Mouse (Mus musculus) testis, adult 2 months (tissue): ENCODE data around the gene Atxn1. TPM values are rescaled to one million over a fixed set of nuclear protein-coding genes. Genes with fewer than 3 reads are reported as not detected.

Source experiments
- H3K27ac ChIP-seq: fragments of 200-500 bp; 2 replicates; pipeline ENCODE4 v1.5.1; 2012; ENCODE audit warnings: low read depth, low read length; ENCODE audit not compliant: control insufficient read depth, insufficient read depth
- H3K27me3 ChIP-seq: fragments of 200-500 bp; 2 replicates; pipeline ENCODE4 v1.6.1; 2012; ENCODE audit warnings: mild to moderate bottlenecking, low read length, moderate library complexity; ENCODE audit not compliant: control insufficient read depth, insufficient read depth
- H3K36me3 ChIP-seq: fragments of 200-500 bp; 2 replicates; pipeline ENCODE4 v1.6.1; 2012; ENCODE audit warnings: mild to moderate bottlenecking, low read length; ENCODE audit not compliant: control insufficient read depth, insufficient read depth
- H3K4me1 ChIP-seq: fragments of 200-500 bp; 2 replicates; pipeline ENCODE4 v1.6.1; 2012; ENCODE audit warnings: low read length; ENCODE audit not compliant: control insufficient read depth, insufficient read depth
- H3K4me3 ChIP-seq: fragments of 200-500 bp; 2 replicates; pipeline ENCODE4 v1.5.1; 2012; ENCODE audit warnings: low read depth, mild to moderate bottlenecking, low read length, moderate library complexity, mixed read lengths; ENCODE audit not compliant: control insufficient read depth
- CTCF ChIP-seq: fragments of 200-500 bp; IDR thresholded peaks from 2 replicates; pipeline ENCODE4 v1.5.1; 2012; ENCODE audit warnings: low read depth, mild to moderate bottlenecking, inconsistent platforms, low read length, moderate library complexity; ENCODE audit not compliant: control insufficient read depth, insufficient read depth, insufficient replicate concordance
- POLR2A ChIP-seq: fragments of 200-500 bp; IDR thresholded peaks from 2 replicates; pipeline ENCODE4 v1.6.1; 2012; ENCODE audit warnings: low read depth, mild to moderate bottlenecking, inconsistent platforms, low read length, moderate library complexity; ENCODE audit not compliant: control insufficient read depth
- polyA plus RNA-seq: library from polyadenylated mRNA; depleted of rRNA; stranded (reverse); fragments of >200 nt; gene quantifications from 2 replicates; pipeline ENCODE4 v1.2.3, GENCODE M21; 2012

Atxn1 gene
- polyA plus RNA-seq, 1 experiment: 3.2 TPM

DNA sequence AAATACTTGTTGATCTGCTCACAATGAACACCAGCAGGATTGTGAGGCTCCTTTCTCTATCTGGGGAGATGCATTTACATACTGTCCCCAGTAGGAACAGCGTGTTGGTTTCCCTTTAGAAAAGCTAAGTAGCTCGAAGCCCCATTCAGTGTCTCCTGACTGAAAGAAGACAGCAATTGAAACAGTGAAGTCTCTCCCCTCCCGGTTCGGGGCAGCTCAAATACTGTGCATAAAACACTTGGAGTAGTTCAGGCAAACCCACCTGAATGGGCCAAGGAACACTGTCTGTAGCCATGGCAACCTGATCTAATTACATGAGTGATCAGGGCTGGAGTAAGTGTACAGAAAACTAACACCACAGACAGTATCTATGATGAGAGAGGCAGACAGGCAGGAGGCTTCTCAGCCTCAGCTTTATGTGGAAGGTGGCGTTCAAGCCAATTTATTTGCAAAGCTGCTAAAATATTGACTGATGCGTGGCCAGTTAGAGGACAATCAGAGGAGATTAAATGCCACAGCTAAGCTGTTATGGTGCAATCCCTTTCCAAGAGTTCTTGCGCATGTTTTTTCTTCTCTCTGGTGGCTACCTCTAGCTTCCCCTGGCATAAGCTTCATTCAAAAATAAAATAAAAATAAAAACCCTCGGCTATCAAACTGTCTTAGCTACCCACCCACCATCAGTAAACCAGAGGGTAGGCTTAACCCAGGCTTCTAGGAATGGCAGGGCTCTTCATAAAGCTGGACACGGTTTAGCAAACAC lies 2.8 kb downstream of the Atxn1 start:
- Histone ChIP-seq H3K4me1 (peaks cover 10% of the 10 kb centered on the region), H3K27me3 (no peaks in the 10 kb centered on the region; the same call in 1 of the 2 replicates), H3K27ac (no peak overlapping the region), H3K36me3 (no peaks in the 10 kb centered on the region), H3K4me3 (no peak overlapping the region)
- no peak for TF ChIP-seq CTCF
- no peak for TF ChIP-seq POLR2A

DNA sequence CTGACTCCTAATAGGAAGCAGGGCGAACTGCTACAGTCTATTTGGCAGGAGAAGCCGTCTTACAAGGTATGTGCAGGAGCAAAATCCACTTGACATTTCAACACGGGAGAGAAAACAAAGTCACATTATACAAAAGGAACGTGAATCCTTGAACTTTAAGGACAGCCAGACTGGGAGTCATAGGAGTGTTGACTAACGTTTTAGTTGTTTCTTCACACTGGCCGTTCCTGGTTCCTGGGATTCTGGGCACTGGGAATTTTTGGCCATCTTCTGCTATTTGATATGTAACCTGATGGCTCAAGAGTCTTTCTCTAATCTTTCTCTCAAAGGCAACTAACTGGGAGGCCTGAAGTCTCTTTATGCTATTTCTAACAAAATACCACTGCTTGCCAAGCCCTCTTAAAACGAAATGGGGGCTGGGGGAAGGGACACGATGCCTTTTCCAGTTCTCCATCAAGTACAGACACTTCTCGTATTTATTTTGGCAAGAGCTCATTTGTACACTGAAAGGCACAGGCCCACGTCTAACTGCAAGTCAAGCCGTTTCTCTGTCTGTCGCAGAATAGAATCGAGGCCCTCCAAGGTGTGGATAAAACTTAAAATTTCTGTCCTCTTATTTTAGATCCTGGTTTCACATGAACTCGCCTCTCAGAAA lies 4.4 kb downstream of the Atxn1 start:
- Histone ChIP-seq H3K4me1 (peaks cover 4% of the 10 kb centered on the region), H3K36me3 (no peaks in the 10 kb centered on the region), H3K4me3 (no peak overlapping the region), H3K27ac (no peak overlapping the region; the same call in 1 of the 2 replicates), H3K27me3 (no peaks in the 10 kb centered on the region)
- no peak for TF ChIP-seq POLR2A

DNA sequence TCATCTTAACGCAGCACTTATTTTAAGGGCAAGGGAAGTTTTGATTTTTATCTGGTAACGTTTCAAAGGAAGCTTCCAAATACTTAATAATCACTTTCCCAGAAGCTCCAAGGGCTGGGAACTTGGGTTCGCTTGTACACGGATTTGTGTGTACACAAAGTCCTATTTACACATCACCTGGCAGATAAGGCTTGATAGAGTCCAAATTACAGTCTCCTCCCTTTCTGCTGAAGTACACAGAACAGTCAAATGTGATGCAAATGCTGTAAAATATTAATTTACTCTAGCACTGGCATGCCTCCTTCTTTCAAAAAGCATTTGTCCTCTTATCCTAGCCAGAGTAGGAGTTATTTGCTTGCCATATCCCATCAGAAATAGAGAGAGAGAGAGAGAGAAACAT lies 6.5 kb downstream of the Atxn1 start:
- no peaks in the 10 kb centered on the region for H3K4me1 ChIP-seq
- TF ChIP-seq CTCF (no peak), POLR2A (no peak)
- H3K27ac ChIP-seq: no peak overlapping the region
- no peak overlapping the region for H3K4me3 ChIP-seq
- H3K27me3 ChIP-seq: no peaks in the 10 kb centered on the region
- H3K36me3 ChIP-seq: no peaks in the 10 kb centered on the region

DNA sequence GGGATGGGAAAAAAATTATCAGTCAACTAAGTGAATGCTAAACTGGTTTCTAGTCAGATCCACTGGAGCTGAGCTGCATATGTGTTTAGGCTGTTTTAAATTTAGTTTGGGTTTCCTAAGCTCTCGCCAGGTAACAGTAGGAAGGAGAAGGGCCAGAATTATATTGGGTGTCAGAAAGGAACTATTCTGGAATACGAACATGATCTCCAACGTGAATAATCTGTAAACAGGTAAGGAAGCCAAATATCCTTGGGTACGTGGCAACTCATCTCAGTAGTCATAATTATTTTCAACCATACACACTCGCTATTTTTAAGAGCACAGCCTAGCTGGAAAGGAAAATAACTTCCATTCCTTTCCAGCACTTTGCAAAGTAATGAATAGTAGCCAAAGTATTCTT lies 7.2 kb downstream of the Atxn1 start:
- no peak overlapping the region for H3K27ac ChIP-seq
- no peak overlapping the region for H3K4me3 ChIP-seq
- no peak for TF ChIP-seq CTCF
- TF ChIP-seq POLR2A: no peak
- H3K27me3 ChIP-seq: no peaks in the 10 kb centered on the region
- H3K36me3 ChIP-seq: no peaks in the 10 kb centered on the region
- H3K4me1 ChIP-seq: no peaks in the 10 kb centered on the region

DNA sequence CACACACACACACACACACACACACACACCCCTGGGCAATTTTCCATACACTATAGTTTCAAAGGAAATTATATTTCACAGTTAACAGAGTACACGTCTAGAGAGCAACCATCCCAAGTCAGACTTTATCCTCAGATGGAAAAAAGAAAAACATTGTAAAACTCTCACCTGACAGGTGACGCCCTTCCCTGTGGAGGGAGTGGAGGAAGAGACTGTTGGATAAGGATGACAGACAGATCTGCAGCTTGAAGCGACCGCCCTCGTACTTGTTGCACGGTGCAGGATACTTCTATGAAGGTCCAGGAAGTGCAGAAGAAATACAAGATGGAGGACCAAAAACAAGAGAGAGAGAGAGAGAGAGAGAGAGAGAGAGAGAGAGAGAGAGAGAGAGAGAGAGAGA lies 8.5 kb downstream of the Atxn1 start:
- Histone ChIP-seq H3K27me3 (no peaks in the 10 kb centered on the region), H3K4me3 (no peak overlapping the region), H3K36me3 (no peaks in the 10 kb centered on the region), H3K27ac (no peak overlapping the region), H3K4me1 (no peaks in the 10 kb centered on the region)
- no peak for TF ChIP-seq CTCF
- no peak for TF ChIP-seq POLR2A

DNA sequence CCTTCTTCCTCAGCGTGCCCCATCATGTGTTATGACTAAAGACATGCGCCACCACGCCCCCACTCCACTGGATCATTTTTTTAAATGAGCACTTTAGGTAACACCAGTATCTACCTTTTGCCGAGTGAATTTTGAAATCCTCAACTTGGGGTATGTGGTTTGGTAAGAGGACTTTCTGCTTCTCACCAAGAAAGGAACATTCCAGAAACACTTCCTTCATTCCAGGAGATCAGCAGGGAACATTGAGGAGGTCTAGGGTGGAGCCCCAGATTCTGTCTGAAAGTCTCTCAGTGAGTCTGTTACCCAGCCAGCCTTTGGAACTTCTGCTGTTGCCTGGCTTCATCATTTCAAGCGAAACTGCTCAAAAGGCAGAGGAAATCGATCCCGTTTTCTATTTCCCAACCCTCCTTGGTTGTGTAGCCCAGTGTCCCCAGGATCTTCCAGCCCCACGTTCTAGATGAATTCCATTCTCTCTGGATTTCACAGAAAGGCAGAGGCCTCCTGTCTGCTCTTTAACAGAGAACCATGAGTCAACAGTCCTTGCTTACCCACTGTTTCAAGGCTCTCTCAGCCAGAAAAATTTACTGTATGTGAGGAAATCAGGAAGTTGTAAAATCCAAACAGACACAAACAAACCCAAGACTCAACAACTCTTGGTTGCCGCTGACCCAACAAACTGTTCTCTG lies 9.3 kb downstream of the Atxn1 start:
- TF ChIP-seq CTCF (no peak), POLR2A (no peak)
- H3K27me3 ChIP-seq: no peaks in the 10 kb centered on the region
- H3K4me1 ChIP-seq: no peaks in the 10 kb centered on the region; the same call in 1 of the 2 replicates
- no peak overlapping the region for H3K4me3 ChIP-seq
- H3K27ac ChIP-seq: no peak overlapping the region
- H3K36me3 ChIP-seq: no peaks in the 10 kb centered on the region

DNA sequence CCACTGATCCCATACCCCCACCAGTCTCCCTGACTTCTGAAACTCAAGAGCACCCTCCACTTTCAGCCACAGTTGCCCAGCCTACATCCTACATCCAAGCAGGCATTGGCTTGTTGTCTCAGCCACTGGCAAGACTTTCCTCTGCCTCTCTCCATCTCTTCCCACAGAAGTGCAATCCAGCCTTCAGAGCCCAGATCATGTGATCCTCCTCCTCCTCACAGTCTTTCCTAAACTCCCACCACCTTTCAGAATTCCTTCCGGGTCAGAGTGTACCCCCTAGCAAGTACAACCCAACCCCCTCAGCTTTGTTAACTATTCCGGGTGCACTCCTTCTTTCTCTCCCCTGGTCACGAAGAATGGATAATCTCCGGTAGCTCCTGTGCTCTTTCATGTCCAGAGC lies 11.7 kb downstream of the Atxn1 start:
- no peaks in the 10 kb centered on the region for H3K36me3 ChIP-seq
- no peak overlapping the region for H3K27ac ChIP-seq
- H3K4me1 ChIP-seq: no peaks in the 10 kb centered on the region; the same call in 1 of the 2 replicates
- no peaks in the 10 kb centered on the region for H3K27me3 ChIP-seq
- TF ChIP-seq CTCF (no peak), POLR2A (no peak)
- no peak overlapping the region for H3K4me3 ChIP-seq
